Mouse (Mus musculus): ENCODE measurements around the gene Ifnz.
"Not testable (repeated sequence)": the region's sequence is repeated elsewhere in the genome, so short reads cannot be mapped to it uniquely, and the experiment has no call there.

DNA sequence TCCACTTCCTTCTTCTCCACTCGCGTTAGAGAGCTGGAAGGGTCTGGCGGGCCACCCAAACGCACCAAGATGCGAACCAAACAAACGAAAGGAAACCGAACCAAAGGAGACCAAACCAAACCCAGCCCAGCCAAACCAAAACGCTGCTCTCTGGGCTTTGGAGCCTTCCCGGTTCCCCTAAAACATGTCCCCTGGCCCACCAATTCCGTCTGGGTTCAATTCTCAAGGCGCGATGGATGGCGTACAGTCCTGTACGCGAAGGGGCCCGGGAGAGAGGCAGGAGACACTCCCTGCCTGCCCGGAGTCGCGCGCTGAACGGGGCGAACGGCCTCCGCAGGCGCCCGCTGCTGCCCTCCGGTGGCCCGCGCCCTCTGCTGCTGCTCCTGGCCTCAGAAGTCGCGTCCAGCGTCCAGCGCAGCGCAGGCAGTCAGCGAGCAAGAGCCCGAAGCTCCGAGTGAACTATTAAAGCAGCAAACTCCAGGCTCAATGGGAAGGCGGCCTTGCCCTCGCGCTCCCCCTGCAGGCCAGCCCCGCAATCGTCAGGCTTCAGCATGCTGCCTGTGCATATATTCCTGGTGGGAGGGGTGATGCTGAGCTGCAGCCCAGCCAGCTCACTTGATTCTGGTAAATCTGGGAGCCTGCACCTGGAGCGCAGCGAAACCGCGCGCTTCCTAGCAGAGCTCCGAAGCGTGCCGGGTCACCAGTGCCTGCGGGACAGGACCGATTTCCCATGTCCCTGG lies 12.2 kb downstream of the Ifnz start, which contains the start of gene Gm13275:
- TF ChIP-seq CTCF (conservative IDR thresholded peaks at IDR 0.05; ENCODE audit: insufficient read depth, insufficient read length, low read depth, low read length); POLR2A (IDR thresholded peaks at IDR 0.05; ENCODE audit: low read depth, low read length): not testable (repeated sequence)

Measured in kidney, adult 2 months (tissue).